Mouse (Mus musculus): ENCODE data around the gene 4930435E12Rik. TPM values are rescaled to one million over a fixed set of nuclear protein-coding genes. Genes with fewer than 3 reads are reported as not detected.

Gene 4930435E12Rik
- polyA plus RNA-seq, 1 experiment from 2014 or later = not detected

- Histone ChIP-seq H3K4me2 (ENCODE audit: low read length) (no peak overlapping the region), H3K27me3 (ENCODE audit: control insufficient read depth, insufficient read depth, low read depth, low read length) (no peaks in the 10 kb centered on the region), H3K27ac (ENCODE audit: low read length) (no peak overlapping the region), H3K9me3 (replicated peaks; ENCODE audit: control insufficient read depth, low read length, poor library complexity, severe bottlenecking) (no peaks in the 10 kb centered on the region), H3K4me1 (ENCODE audit: control insufficient read depth, insufficient read depth, low read length) (no peaks in the 10 kb centered on the region), H3K4me3 (ENCODE audit: low read depth, low read length) (no peak overlapping the region), H3K9ac (ENCODE audit: low read depth, low read length) (no peak overlapping the region), H3K36me3 (ENCODE audit: control insufficient read depth, insufficient read depth, low read length) (no peaks in the 10 kb centered on the region)
- no peak for ATAC-seq
- WGBS = 61% methylated on average over 6 of the region's 6 CpGs
Observed at GRCm38 (mm10) chr16:38776342-38776741, 52.2 kb downstream of the 4930435E12Rik start.

- no peak for ATAC-seq
- Histone ChIP-seq H3K4me2 (ENCODE audit: low read length) (no peak overlapping the region), H3K9me3 (replicated peaks; ENCODE audit: control insufficient read depth, low read length, poor library complexity, severe bottlenecking) (no peaks in the 10 kb centered on the region), H3K4me1 (ENCODE audit: control insufficient read depth, insufficient read depth, low read length) (no peaks in the 10 kb centered on the region), H3K27ac (ENCODE audit: low read length) (no peak overlapping the region), H3K9ac (ENCODE audit: low read depth, low read length) (no peak overlapping the region), H3K36me3 (ENCODE audit: control insufficient read depth, insufficient read depth, low read length) (no peaks in the 10 kb centered on the region), H3K4me3 (ENCODE audit: low read depth, low read length) (no peak overlapping the region), H3K27me3 (ENCODE audit: control insufficient read depth, insufficient read depth, low read depth, low read length) (no peaks in the 10 kb centered on the region)
- 61% methylated on average over 7 of the region's 7 CpGs for WGBS
Observed at GRCm38 (mm10) chr16:38774964-38775746, 53.4 kb downstream of the 4930435E12Rik start.

GRCm38 (mm10) chr16:38772906-38773496 is 55.5 kb downstream of the 4930435E12Rik start:
- 75% methylated on average over 12 of the region's 12 CpGs for WGBS
- no peak overlapping the region for H3K27ac ChIP-seq (ENCODE audit: low read length)
- no peak overlapping the region for H3K9ac ChIP-seq (ENCODE audit: low read depth, low read length)
- H3K4me3 ChIP-seq (ENCODE audit: low read depth, low read length) = no peak overlapping the region
- no peak for ATAC-seq
- no peaks in the 10 kb centered on the region for H3K4me1 ChIP-seq (ENCODE audit: control insufficient read depth, insufficient read depth, low read length)
- peaks cover 6% of the 10 kb centered on the region for H3K36me3 ChIP-seq (ENCODE audit: control insufficient read depth, insufficient read depth, low read length)
- no peak overlapping the region for H3K4me2 ChIP-seq (ENCODE audit: low read length)
- H3K27me3 ChIP-seq (ENCODE audit: control insufficient read depth, insufficient read depth, low read depth, low read length) = no peaks in the 10 kb centered on the region
- no peaks in the 10 kb centered on the region for H3K9me3 ChIP-seq (replicated peaks; ENCODE audit: control insufficient read depth, low read length, poor library complexity, severe bottlenecking)

GRCm38 (mm10) chr16:38771145-38771544 is 57.4 kb downstream of the 4930435E12Rik start:
- H3K36me3 ChIP-seq (ENCODE audit: control insufficient read depth, insufficient read depth, low read length) = peaks cover 12% of the 10 kb centered on the region
- no peak overlapping the region for H3K4me3 ChIP-seq (ENCODE audit: low read depth, low read length)
- H3K4me1 ChIP-seq (ENCODE audit: control insufficient read depth, insufficient read depth, low read length) = no peaks in the 10 kb centered on the region
- no peak overlapping the region for H3K27ac ChIP-seq (ENCODE audit: low read length)
- H3K4me2 ChIP-seq (ENCODE audit: low read length) = no peak overlapping the region
- no peak overlapping the region for H3K9ac ChIP-seq (ENCODE audit: low read depth, low read length)
- no peaks in the 10 kb centered on the region for H3K27me3 ChIP-seq (ENCODE audit: control insufficient read depth, insufficient read depth, low read depth, low read length)
- no peak for ATAC-seq
- H3K9me3 ChIP-seq (replicated peaks; ENCODE audit: control insufficient read depth, low read length, poor library complexity, severe bottlenecking) = no peaks in the 10 kb centered on the region
- WGBS = 98% methylated on average over 6 of the region's 6 CpGs

- no peak overlapping the region for H3K9ac ChIP-seq (ENCODE audit: low read depth, low read length)
- no peaks in the 10 kb centered on the region for H3K27me3 ChIP-seq (ENCODE audit: control insufficient read depth, insufficient read depth, low read depth, low read length)
- H3K4me3 ChIP-seq (ENCODE audit: low read depth, low read length) = no peak overlapping the region
- no peaks in the 10 kb centered on the region for H3K9me3 ChIP-seq (replicated peaks; ENCODE audit: control insufficient read depth, low read length, poor library complexity, severe bottlenecking)
- H3K4me1 ChIP-seq (ENCODE audit: control insufficient read depth, insufficient read depth, low read length) = no peaks in the 10 kb centered on the region
- no peak overlapping the region for H3K27ac ChIP-seq (ENCODE audit: low read length)
- H3K4me2 ChIP-seq (ENCODE audit: low read length) = no peak overlapping the region
- ATAC-seq = no peak
- H3K36me3 ChIP-seq (ENCODE audit: control insufficient read depth, insufficient read depth, low read length) = peaks cover 12% of the 10 kb centered on the region
- 84% methylated on average over 9 of the region's 9 CpGs for WGBS
Observed at GRCm38 (mm10) chr16:38769529-38769928, 59.0 kb downstream of the 4930435E12Rik start.

GRCm38 (mm10) chr16:38768386-38768785 is 60.2 kb downstream of the 4930435E12Rik start:
- 95% methylated on average over 8 of the region's 8 CpGs for WGBS
- H3K4me2 ChIP-seq (ENCODE audit: low read length) = no peak overlapping the region
- no peaks in the 10 kb centered on the region for H3K4me1 ChIP-seq (ENCODE audit: control insufficient read depth, insufficient read depth, low read length)
- no peaks in the 10 kb centered on the region for H3K9me3 ChIP-seq (replicated peaks; ENCODE audit: control insufficient read depth, low read length, poor library complexity, severe bottlenecking)
- H3K27me3 ChIP-seq (ENCODE audit: control insufficient read depth, insufficient read depth, low read depth, low read length) = no peaks in the 10 kb centered on the region
- no peak overlapping the region for H3K27ac ChIP-seq (ENCODE audit: low read length)
- no peak for ATAC-seq
- no peak overlapping the region for H3K9ac ChIP-seq (ENCODE audit: low read depth, low read length)
- H3K36me3 ChIP-seq (ENCODE audit: control insufficient read depth, insufficient read depth, low read length) = peaks cover 12% of the 10 kb centered on the region
- no peak overlapping the region for H3K4me3 ChIP-seq (ENCODE audit: low read depth, low read length)

GRCm38 (mm10) chr16:38767761-38768160 is 60.8 kb downstream of the 4930435E12Rik start:
- no peak overlapping the region for H3K4me2 ChIP-seq (ENCODE audit: low read length)
- no peaks in the 10 kb centered on the region for H3K4me1 ChIP-seq (ENCODE audit: control insufficient read depth, insufficient read depth, low read length)
- WGBS = 87% methylated on average over 8 of the region's 8 CpGs
- no peaks in the 10 kb centered on the region for H3K27me3 ChIP-seq (ENCODE audit: control insufficient read depth, insufficient read depth, low read depth, low read length)
- no peak overlapping the region for H3K4me3 ChIP-seq (ENCODE audit: low read depth, low read length)
- H3K27ac ChIP-seq (ENCODE audit: low read length) = no peak overlapping the region
- H3K36me3 ChIP-seq (ENCODE audit: control insufficient read depth, insufficient read depth, low read length) = peaks cover 12% of the 10 kb centered on the region
- H3K9ac ChIP-seq (ENCODE audit: low read depth, low read length) = no peak overlapping the region
- no peak for ATAC-seq
- no peaks in the 10 kb centered on the region for H3K9me3 ChIP-seq (replicated peaks; ENCODE audit: control insufficient read depth, low read length, poor library complexity, severe bottlenecking)

- Histone ChIP-seq H3K27ac (ENCODE audit: low read length) (no peak overlapping the region), H3K4me3 (ENCODE audit: low read depth, low read length) (no peak overlapping the region), H3K36me3 (ENCODE audit: control insufficient read depth, insufficient read depth, low read length) (peaks cover 12% of the 10 kb centered on the region), H3K4me2 (ENCODE audit: low read length) (no peak overlapping the region), H3K9ac (ENCODE audit: low read depth, low read length) (no peak overlapping the region), H3K27me3 (ENCODE audit: control insufficient read depth, insufficient read depth, low read depth, low read length) (no peaks in the 10 kb centered on the region), H3K9me3 (replicated peaks; ENCODE audit: control insufficient read depth, low read length, poor library complexity, severe bottlenecking) (no peaks in the 10 kb centered on the region), H3K4me1 (ENCODE audit: control insufficient read depth, insufficient read depth, low read length) (no peaks in the 10 kb centered on the region)
- WGBS = 75% methylated on average over 3 of the region's 3 CpGs
- no peak for ATAC-seq
Observed at GRCm38 (mm10) chr16:38766671-38767070, 61.9 kb downstream of the 4930435E12Rik start.

- H3K4me2 ChIP-seq (ENCODE audit: low read length) = no peak overlapping the region
- ATAC-seq = no peak
Observed at GRCm38 (mm10) chr16:38763508-38763907, 65.0 kb downstream of the 4930435E12Rik start.

More at GRCm38 (mm10) chr16:38763508-38763907, 65.0 kb downstream of the 4930435E12Rik start:
- Histone ChIP-seq H3K36me3 (ENCODE audit: control insufficient read depth, insufficient read depth, low read length) (peaks cover 17% of the 10 kb centered on the region), H3K27ac (ENCODE audit: low read length) (no peak overlapping the region), H3K9ac (ENCODE audit: low read depth, low read length) (no peak overlapping the region), H3K27me3 (ENCODE audit: control insufficient read depth, insufficient read depth, low read depth, low read length) (no peaks in the 10 kb centered on the region), H3K4me3 (ENCODE audit: low read depth, low read length) (no peak overlapping the region), H3K4me1 (ENCODE audit: control insufficient read depth, insufficient read depth, low read length) (no peaks in the 10 kb centered on the region), H3K9me3 (replicated peaks; ENCODE audit: control insufficient read depth, low read length, poor library complexity, severe bottlenecking) (no peaks in the 10 kb centered on the region)
- WGBS = 87% methylated on average over 4 of the region's 4 CpGs
